Mouse (Mus musculus) small intestine, adult 10 weeks (tissue): ENCODE data around the gene Olig3. TPM values are rescaled to one million over a fixed set of nuclear protein-coding genes. Genes with fewer than 3 reads are reported as not detected.

Experiments
- polyA plus RNA-seq: library from polyadenylated mRNA; stranded (reverse); fragments of 350-450 nt; fragmentation: Illumina TruSeq; extraction: RNeasy Lipid Tissue Mini Kit (QIAGEN cat#74804); gene quantifications from one replicate; pipeline ENCODE4 v1.2.3, GENCODE M21; 2014; ENCODE audit warnings: low replicate concordance

Gene Olig3
- not detected for polyA plus RNA-seq

GRCm38 (mm10) chr10:19356071-19356583, at the start of gene Olig3:
Olig3 (plus strand) TSS chr10:19356533.

Other genes with a start within 250 kb of the Olig3 start
- gene Ifngr1, start 235.4 kb downstream of the Olig3 start, polyA plus RNA-seq, result 257 TPM